Mouse (Mus musculus) liver, embryonic 11.5 days (tissue): Measurements from ENCODE around the gene Ccdc65. TPM values are rescaled to one million over a fixed set of nuclear protein-coding genes. Genes with fewer than 3 reads are reported as not detected.

Experiments used
- polyA plus RNA-seq: library from polyadenylated mRNA; unstranded; fragments of >200 nt; fragmentation: Nextera tagmentation; extraction: Ambion mirVana; gene quantifications from 2 replicates; pipeline ENCODE4 v1.2.1, GENCODE M21; 2014

The Ccdc65 gene
- polyA plus RNA-seq, 1 experiment from 2014 or later, result 0.19 TPM

Other genes starting within 250 kb of the Ccdc65 start
- gene OR5BS1P, start 238.3 kb upstream of the Ccdc65 start, polyA plus RNA-seq, result not detected in 2 replicates
- not detected in 2 replicates for gene Lalba, start 225.5 kb upstream of the Ccdc65 start, polyA plus RNA-seq
- gene Olfr279, start 215.8 kb upstream of the Ccdc65 start, polyA plus RNA-seq, result not detected in 2 replicates
- gene Kansl2, start 173.9 kb upstream of the Ccdc65 start, polyA plus RNA-seq, result 92.6 and 94.2 TPM in 2 replicates
- 56.0 and 56.3 TPM in 2 replicates for gene Ccnt1, start 137.3 kb upstream of the Ccdc65 start, polyA plus RNA-seq
- 0.55 TPM in 1 of 2 replicates, not detected in the other for gene 4930415O20Rik, start 137.2 kb upstream of the Ccdc65 start, polyA plus RNA-seq
- gene Adcy6, start 98.1 kb upstream of the Ccdc65 start, polyA plus RNA-seq, result 8.3 and 12.3 TPM in 2 replicates
- 13.2 TPM in 2 replicates for gene Cacnb3, start 77.4 kb upstream of the Ccdc65 start, polyA plus RNA-seq
- gene Ddx23, start 45.3 kb upstream of the Ccdc65 start, polyA plus RNA-seq, result 18.8 and 19.4 TPM in 2 replicates
- 0.60 and 0.68 TPM in 2 replicates for gene Rnd1, start 30.7 kb upstream of the Ccdc65 start, polyA plus RNA-seq
- 101 and 105 TPM in 2 replicates for gene Fkbp11, start 20.0 kb downstream of the Ccdc65 start, polyA plus RNA-seq
- gene Arf3, start 55.0 kb downstream of the Ccdc65 start, polyA plus RNA-seq, result 25.3 and 25.8 TPM in 2 replicates
- not detected in 2 replicates for gene Wnt10b, start 69.9 kb downstream of the Ccdc65 start, polyA plus RNA-seq
- gene Wnt1, start 81.7 kb downstream of the Ccdc65 start, polyA plus RNA-seq, result not detected in 2 replicates
- 0.12 and 0.16 TPM in 2 replicates for gene Ddn, start 101.3 kb downstream of the Ccdc65 start, polyA plus RNA-seq
- 128 and 140 TPM in 2 replicates for gene Prkag1, start 123.3 kb downstream of the Ccdc65 start, polyA plus RNA-seq
- gene Kmt2d, start 163.0 kb downstream of the Ccdc65 start, polyA plus RNA-seq, result 14.3 and 17.0 TPM in 2 replicates
- 6.7 and 7.4 TPM in 2 replicates for gene Rhebl1, start 186.3 kb downstream of the Ccdc65 start, polyA plus RNA-seq
- gene Dhh, start 190.3 kb downstream of the Ccdc65 start, polyA plus RNA-seq, result 0.37 and 0.45 TPM in 2 replicates
- gene Lmbr1l, start 210.0 kb downstream of the Ccdc65 start, polyA plus RNA-seq, result 1.6 and 2.8 TPM in 2 replicates
- gene Tuba1b, start 226.4 kb downstream of the Ccdc65 start, polyA plus RNA-seq, result 1,854 and 2,015 TPM in 2 replicates
- gene Gm49450, start 245.3 kb downstream of the Ccdc65 start, polyA plus RNA-seq, result not detected in 2 replicates
- gene Tuba1a, start 245.5 kb downstream of the Ccdc65 start, polyA plus RNA-seq, result 419 and 432 TPM in 2 replicates